Mouse (Mus musculus) heart, postnatal 25 days (tissue): ENCODE measurements around the gene Ankrd28. TPM values are rescaled to one million over a fixed set of nuclear protein-coding genes. Genes with fewer than 3 reads are reported as not detected.
"Not testable (repeated sequence)": the region's sequence is repeated elsewhere in the genome, so short reads cannot be mapped to it uniquely, and the experiment has no call there.

ENCODE experiments used
- DNase-seq: peaks from one replicate; pipeline ENCODE4 v3.0.0; 2022; ENCODE audit warnings: low spot score
- intact Hi-C: fragments of 180-260 bp; cut with DNase I; formaldehyde crosslinking; loops from one replicate; pipeline ENCODE4 v1.15.1; 2025
- total RNA-seq, 2 experiments: library from RNA; stranded (reverse); gene quantifications; 2 replicates each; pipeline ENCODE4 v1.2.3; 2021

The Ankrd28 gene
- total RNA-seq, result 10 to 100 TPM; 23.7 to 27.1 TPM

DNA sequence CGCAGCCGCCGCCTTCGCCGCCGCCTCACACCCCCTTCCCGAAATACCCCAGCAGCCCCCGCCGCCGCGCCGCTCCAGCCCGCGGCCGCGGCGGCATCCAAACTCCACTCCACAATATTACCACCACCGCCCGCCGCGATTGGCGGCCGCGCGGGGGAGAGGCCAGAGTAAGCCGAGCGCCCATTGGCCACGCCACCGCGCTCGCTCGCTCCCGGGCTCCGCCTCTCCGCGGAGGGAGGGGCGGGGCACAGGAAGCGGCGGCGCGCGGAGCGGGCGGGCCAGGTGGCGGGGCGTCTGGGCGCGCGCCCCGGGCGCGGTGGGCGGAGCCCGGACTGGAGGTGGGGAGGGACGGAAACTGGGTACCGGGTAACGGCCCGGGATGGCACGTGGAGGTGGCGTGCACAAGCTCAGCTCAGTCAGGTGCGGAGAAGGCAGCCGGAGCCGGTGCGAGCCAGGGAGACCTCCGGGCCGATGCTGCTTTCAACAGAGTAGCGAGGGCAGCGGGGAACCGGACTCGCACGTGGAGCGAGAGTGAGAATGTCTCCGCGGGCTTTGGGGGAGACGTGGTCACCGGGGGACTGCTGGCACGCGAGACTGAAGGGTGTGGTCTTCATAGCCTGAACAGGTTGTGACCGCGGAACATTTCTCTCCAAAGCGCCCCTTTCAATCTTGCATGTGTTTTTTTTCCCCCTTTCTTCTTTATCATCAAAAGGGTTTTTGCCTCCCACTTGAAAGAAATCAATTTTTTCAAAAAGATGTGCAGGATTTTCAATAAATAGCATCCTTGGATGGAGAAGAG is at the start of gene Ankrd28:
Ankrd28 (minus strand) TSS at position 81 of the 799 bp plus-strand sequence.
- intact Hi-C loops, result loop anchor here (2.0 kb wide), 1 partner anchor 72 kb away; no protein-coding TSS in a partner anchor
- DNase-seq, result peak; percentile 91

- no peak for DNase-seq
- intact Hi-C loops, result no loop called here
Measured at GRCm38 (mm10) chr14:31879456-31879855, 49.0 kb upstream of the Ankrd28 start.

GRCm38 (mm10) chr14:31872130-31872529 is 41.7 kb upstream of the Ankrd28 start:
- intact Hi-C loops, result no loop called here
- DNase-seq, result peak; percentile 14

DNA sequence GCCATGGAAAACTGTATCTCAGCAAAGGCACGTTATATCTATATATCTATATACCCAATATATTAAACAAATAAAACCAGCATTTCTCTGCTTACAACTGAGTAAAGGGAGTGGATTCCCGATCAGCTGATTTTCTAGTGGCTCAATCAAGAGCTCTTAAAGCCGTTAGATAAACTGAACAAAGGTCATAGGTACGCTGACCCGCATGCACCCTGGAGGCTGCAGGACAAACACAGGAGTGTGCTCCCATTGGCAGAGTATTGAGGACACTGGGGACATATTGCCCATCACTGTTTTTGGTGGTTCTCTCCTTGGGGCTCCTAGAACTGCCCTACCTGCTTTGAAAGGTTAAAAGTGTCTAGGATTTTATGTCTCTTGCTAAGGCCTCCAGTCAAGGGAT is 40.0 kb upstream of the Ankrd28 start:
- DNase-seq, result no peak
- intact Hi-C loops, result no loop called here

- intact Hi-C loops, result no loop called here
- DNase-seq, result no peak
Measured at GRCm38 (mm10) chr14:31868591-31868990, 38.1 kb upstream of the Ankrd28 start.

- DNase-seq, intact Hi-C loops: not testable (repeated sequence)
Measured at GRCm38 (mm10) chr14:31866366-31866765, 35.9 kb upstream of the Ankrd28 start.

DNA sequence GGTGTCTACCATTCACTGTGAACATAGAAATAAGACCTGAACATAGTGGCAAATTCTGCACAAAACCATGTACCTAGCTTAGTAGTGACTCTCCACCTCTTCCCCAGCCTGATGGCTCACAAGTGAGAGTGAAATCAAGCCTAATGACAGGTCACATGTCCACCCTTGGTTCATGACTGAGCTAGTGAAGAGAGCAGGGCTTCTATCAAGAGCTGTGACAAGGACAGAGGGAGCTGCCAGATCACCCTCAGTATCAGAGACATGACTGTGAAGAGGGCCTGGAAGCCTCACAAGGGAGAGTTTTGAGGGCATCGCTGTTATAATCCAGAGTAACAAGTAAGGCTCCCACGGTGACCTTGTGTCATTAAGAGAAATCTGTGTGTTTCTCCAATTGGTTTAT is 28.2 kb upstream of the Ankrd28 start:
- DNase-seq, result no peak
- intact Hi-C loops, result no loop called here

GRCm38 (mm10) chr14:31857096-31857975 is 26.9 kb upstream of the Ankrd28 start:
- no peak for DNase-seq
- intact Hi-C loops, result no loop called here

GRCm38 (mm10) chr14:31856007-31856406 is 25.6 kb upstream of the Ankrd28 start:
- intact Hi-C loops, result no loop called here
- no peak for DNase-seq

GRCm38 (mm10) chr14:31854667-31855066 is 24.2 kb upstream of the Ankrd28 start:
- no peak for DNase-seq
- intact Hi-C loops, result no loop called here

DNA sequence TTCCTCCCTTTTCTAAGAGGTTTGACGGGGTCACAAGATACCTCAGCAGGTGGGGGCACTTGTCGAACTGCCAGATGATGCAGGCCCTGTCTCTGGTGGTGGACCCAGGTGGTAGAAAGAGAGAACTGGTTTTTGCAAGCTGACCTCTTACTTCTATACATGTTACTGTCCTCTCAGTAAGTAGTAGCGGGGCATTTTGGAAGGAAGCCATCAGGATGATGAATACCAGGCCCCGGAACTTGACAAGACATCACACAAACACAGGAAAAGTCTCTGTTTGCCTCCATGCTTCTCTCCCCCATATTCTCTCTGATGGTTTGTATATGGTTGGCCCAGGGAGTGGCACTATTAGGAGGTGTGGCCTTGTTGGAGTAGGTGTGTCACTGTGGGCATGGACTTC is 13.1 kb upstream of the Ankrd28 start:
- DNase-seq, result no peak
- intact Hi-C loops, result no loop called here

- no peak for DNase-seq
- intact Hi-C loops, result no loop called here
Measured at GRCm38 (mm10) chr14:31832022-31832421, 1.6 kb upstream of the Ankrd28 start.

- no peak for DNase-seq
- intact Hi-C loops, result loop anchor here (2.0 kb wide), 1 partner anchor 71 kb away; no protein-coding TSS in a partner anchor
Measured at GRCm38 (mm10) chr14:31831370-31831712, 890 bp upstream of the Ankrd28 start.

DNA sequence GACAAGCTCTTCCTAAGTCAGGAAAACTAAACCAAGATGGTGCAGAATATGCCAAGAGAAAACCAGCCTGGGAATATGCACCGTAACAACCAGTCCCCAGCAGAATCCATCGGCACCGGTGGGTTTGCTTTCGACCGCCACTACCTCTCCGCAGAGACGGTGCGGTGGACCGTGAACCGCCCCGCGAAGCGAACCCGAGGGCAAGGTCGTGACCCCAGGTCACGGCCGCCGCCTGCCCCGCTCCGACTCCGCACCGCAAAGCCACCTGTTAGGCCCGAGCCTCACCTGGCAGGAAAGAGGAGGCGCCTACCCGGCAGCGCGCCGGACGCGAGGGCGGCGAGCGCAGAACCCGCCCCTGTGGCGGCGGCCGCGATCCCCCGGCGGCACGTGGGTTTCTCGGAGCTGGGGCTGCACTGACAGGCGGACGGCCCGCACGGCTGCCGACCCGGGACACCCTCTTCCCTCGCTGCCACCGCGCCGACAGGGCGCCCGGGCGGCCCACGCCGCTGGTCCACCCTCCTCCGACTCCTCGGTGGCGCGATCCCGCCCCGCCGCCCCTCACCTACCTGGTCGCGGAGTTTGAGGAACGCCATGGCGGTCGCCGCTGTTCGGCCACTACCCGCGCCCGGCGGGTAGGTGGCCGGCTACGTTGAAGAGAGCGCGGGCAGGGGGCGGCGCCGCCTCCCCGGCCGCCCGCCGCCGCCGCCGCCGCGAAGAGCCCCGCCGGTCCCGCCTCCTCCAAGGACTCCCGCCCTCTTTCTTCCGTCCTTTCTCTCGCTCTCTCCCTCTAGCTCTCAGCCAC is 489 bp downstream of the Ankrd28 start:
- intact Hi-C loops, result loop anchor here (2.0 kb wide), 1 partner anchor 73 kb away; no protein-coding TSS in a partner anchor
- DNase-seq, result peak; percentile 36

- intact Hi-C loops, result no loop called here
- DNase-seq, result no peak
Measured at GRCm38 (mm10) chr14:31827221-31827620, 3.2 kb downstream of the Ankrd28 start.

DNA sequence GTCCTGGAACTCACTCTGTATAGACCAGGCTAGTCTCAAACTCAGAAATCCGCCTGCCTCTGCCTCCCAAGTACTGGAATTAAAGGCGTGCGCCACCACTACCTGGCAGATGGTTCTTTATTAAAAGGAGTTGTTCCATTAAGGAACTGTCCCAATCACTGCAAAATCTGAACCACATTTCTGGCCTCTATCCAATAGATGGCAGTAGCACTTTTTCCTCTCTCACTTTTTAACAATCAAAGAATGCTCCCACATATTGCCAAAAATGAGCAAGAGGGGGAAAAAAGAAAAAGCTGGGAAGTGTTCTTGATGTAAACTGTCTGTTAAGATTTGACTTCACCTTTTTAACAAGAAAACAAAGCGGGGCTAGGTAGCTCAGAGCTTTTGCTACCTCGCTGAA is 20.5 kb downstream of the Ankrd28 start:
- DNase-seq, result no peak
- intact Hi-C loops, result no loop called here

- intact Hi-C loops, result loop anchor here (5.0 kb wide), 1 partner anchor 34 kb away; no protein-coding TSS in a partner anchor
- DNase-seq, result no peak
Measured at GRCm38 (mm10) chr14:31803791-31804190, 26.7 kb downstream of the Ankrd28 start.

DNA sequence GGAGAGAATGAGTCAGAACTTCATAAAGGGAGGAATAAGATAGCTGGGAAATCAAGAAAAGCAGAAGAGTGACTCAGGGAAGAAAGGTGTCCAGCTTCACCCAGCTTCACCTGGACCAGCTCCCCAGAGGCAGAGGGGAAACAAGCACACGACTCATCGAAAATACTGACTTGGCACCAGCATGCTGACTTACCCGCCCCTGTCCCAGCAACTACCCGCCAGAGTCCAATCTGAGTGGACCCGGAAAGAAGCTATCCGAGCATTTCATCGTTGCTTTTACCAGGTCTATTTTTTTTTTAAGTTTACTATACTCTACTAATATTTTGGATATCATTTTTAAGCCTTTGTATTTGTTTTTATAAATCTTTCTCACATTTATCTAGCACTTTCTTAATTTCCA is 29.5 kb downstream of the Ankrd28 start:
- intact Hi-C loops, result loop anchor here (5.0 kb wide), 1 partner anchor 36 kb away; no protein-coding TSS in a partner anchor

DNA sequence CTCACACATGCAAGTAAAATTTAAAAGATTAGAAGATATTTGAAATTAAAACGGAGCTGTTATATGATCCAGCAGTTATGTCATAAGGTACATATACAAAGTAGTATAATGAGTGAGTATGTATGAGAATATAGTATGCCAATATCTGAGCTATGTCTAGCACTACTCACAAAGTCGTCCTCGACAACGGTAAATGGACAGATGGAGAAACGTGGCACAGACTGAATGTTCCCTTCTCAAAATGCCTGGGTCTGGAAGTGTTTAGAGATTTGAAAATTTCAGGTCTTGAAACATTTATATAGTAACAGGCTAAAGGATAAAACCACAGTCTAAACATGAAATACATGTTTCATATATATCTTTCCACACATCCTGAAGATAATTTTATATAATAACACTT is 30.0 kb downstream of the Ankrd28 start:
- no peak for DNase-seq
- intact Hi-C loops, result loop anchor here (5.0 kb wide), 1 partner anchor 37 kb away; no protein-coding TSS in a partner anchor

More for the DNA sequence above, 29.5 kb downstream of the Ankrd28 start:
- DNase-seq, result no peak

DNA sequence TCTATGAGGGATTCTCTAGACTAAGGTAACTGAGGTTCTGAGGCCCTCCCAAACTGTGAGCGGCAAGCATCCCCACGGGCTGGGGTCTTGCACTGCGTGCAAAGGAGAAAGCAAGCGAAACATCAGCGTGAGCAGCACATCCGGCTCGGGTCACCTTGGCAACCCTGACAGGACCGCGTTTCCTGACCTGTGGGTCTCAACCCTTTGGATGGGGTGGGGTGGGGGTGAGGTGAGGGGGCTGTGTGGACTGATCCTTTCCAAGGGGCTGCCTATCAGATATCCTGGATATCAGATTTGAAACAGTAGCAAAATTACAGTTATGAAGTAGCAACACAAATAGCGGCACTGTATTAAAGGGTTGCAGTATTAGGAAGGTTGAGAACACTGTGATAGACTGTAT is 31.5 kb downstream of the Ankrd28 start:
- no peak for DNase-seq
- intact Hi-C loops, result no loop called here
